Mouse (Mus musculus) liver, embryonic 13.5 days (tissue): ENCODE data around the gene Tap2. TPM values are rescaled to one million over a fixed set of nuclear protein-coding genes. Genes with fewer than 3 reads are reported as not detected.
A peak's percentile ranks its signal among the peaks of the same experiment; 100 is the strongest.

Experiments
- ATAC-seq: fragments of 200-750 bp; cut with Nextera tagmentation; 2 replicates; pipeline ENCODE4 v1.8.0; 2017; ENCODE audit warnings: low read depth, mild to moderate bottlenecking, moderate number of reproducible peaks, moderate library complexity
- DNase-seq: peaks from one replicate; pipeline ENCODE4 v3.0.0; 2022
- H3K27ac ChIP-seq: fragments of 300-500 bp; sonication (generic); 2 replicates; pipeline ENCODE4 v1.5.1; 2015; ENCODE audit warnings: moderate library complexity, mild to moderate bottlenecking, inconsistent platforms
- H3K27me3 ChIP-seq: fragments of 300-500 bp; sonication (generic); 2 replicates; pipeline ENCODE4 v1.6.1; 2015; ENCODE audit warnings: mild to moderate bottlenecking, inconsistent platforms
- H3K36me3 ChIP-seq: fragments of 300-500 bp; sonication (generic); 2 replicates; pipeline ENCODE4 v1.6.1; 2015; ENCODE audit warnings: mild to moderate bottlenecking, inconsistent platforms
- H3K4me1 ChIP-seq: fragments of 300-500 bp; sonication (generic); replicated peaks from 2 replicates; pipeline ENCODE4 v1.6.1; 2015; ENCODE audit warnings: inconsistent platforms
- H3K4me2 ChIP-seq: fragments of 300-500 bp; sonication (generic); 2 replicates; pipeline ENCODE4 v1.6.1; 2015; ENCODE audit warnings: inconsistent platforms, mild to moderate bottlenecking, moderate library complexity
- H3K4me3 ChIP-seq: fragments of 300-500 bp; sonication (generic); replicated peaks from 2 replicates; pipeline ENCODE4 v1.5.1; 2015; ENCODE audit warnings: mild to moderate bottlenecking, inconsistent platforms
- H3K9ac ChIP-seq: fragments of 300-500 bp; sonication (generic); 2 replicates; pipeline ENCODE4 v1.6.1; 2015; ENCODE audit warnings: mild to moderate bottlenecking, inconsistent platforms
- H3K9me3 ChIP-seq: fragments of 300-500 bp; sonication (generic); replicated peaks from 2 replicates; pipeline ENCODE4 v1.6.1; 2016; ENCODE audit warnings: inconsistent platforms
- WGBS: fragments of 180-500 bp; shearing (Covaris S2); methylation state at CpG from one replicate; pipeline ENCODE4 v1.1.7; 2015; ENCODE audit not compliant: insufficient replicate concordance; 5-methylcytosine and 5-hydroxymethylcytosine counted together
- polyA plus RNA-seq: library from polyadenylated mRNA; unstranded; fragments of >200 nt; fragmentation: Nextera tagmentation; extraction: Ambion mirVana; gene quantifications from 2 replicates; pipeline ENCODE4 v1.2.1, GENCODE M21; 2015

Gene Tap2
- polyA plus RNA-seq, 1 experiment from 2014 or later: 5.7 TPM

- H3K27me3 ChIP-seq: 0 out of 2 replicates have a peak, but pooled peaks cover 7% of the 10 kb centered on the region
- peak overlapping the region; percentile 85 for H3K4me3 ChIP-seq
- H3K4me2 ChIP-seq: peak overlapping the region; percentile 88
- ATAC-seq (peak; percentile 39), DNase-seq (no peak)
- 0 out of 2 replicates have a peak, but pooled peaks cover 4% of the 10 kb centered on the region for H3K9me3 ChIP-seq
- peak overlapping the region; percentile 65; the same call in 1 of the 2 replicates for H3K27ac ChIP-seq
- H3K36me3 ChIP-seq: no peaks in the 10 kb centered on the region
- 20% methylated on average over 18 of the region's 18 CpGs for whole genome bisulfite sequencing
- peak overlapping the region; percentile 83 for H3K9ac ChIP-seq
- H3K4me1 ChIP-seq: peaks cover 24% of the 10 kb centered on the region
These were observed 1.9 kb downstream of the Tap2 start for GRCm38 (mm10) chr17:34205021-34205745.

DNA sequence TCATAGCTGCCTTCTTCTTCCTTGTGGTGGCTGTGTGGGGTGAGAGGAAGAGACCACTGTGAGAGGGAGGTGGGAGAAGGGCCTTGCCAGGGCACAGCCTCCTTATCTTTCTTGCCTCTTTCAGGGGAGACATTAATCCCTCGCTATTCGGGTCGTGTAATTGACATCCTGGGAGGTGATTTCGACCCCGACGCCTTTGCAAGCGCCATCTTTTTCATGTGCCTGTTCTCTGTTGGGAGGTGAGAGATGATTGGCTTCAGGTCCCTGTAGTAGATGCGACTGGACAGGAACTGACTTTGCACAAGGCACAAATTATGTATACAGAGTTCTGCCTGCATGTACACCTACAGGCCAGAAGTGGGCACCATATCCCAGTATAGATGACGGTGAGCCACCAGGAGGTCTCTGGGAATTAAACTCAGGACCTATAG is 2.4 kb downstream of the Tap2 start:
- peak overlapping the region; percentile 62; the same call in 1 of the 2 replicates for H3K27ac ChIP-seq
- H3K9me3 ChIP-seq: 0 out of 2 replicates have a peak, but pooled peaks cover 4% of the 10 kb centered on the region
- H3K27me3 ChIP-seq: 0 out of 2 replicates have a peak, but pooled peaks cover 6% of the 10 kb centered on the region
- ATAC-seq (peak; percentile 51), DNase-seq (peak; percentile 29)
- peak overlapping the region; percentile 83 for H3K9ac ChIP-seq
- H3K4me2 ChIP-seq: peak overlapping the region; percentile 88
- H3K4me1 ChIP-seq: peaks cover 28% of the 10 kb centered on the region
- 15% methylated on average over 9 of the region's 9 CpGs for WGBS
- H3K36me3 ChIP-seq: no peaks in the 10 kb centered on the region
- peak overlapping the region; percentile 85 for H3K4me3 ChIP-seq

DNA sequence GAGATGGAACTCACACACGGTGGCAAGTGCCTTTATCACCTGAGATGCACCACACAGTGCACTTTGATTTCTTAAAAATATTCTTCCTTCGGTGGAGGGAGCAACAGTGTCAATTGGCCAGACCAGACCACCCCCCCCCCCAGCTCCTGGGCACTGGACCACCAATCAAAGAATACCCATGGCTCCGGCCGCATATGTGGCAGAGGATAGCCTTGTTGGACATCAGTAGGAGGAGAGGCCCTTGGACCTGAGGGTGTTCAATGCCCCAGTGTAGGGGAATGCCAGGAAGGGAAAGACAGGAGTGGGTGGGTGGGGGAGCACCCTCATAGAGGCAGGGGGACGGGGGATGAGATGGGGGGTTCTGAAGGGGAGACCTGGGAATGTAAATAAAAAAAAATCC is 3.4 kb downstream of the Tap2 start:
- peaks cover 38% of the 10 kb centered on the region for H3K4me1 ChIP-seq
- 0 out of 2 replicates have a peak, but pooled peaks cover 4% of the 10 kb centered on the region for H3K9me3 ChIP-seq
- no peak overlapping the region for H3K9ac ChIP-seq
- no peak overlapping the region for H3K4me3 ChIP-seq
- H3K36me3 ChIP-seq: no peaks in the 10 kb centered on the region
- 71% methylated on average over 5 of the region's 5 CpGs for WGBS
- no peak for DNase-seq
- no peak overlapping the region for H3K4me2 ChIP-seq
- no peak overlapping the region for H3K27ac ChIP-seq
- peaks cover 4% of the 10 kb centered on the region for H3K27me3 ChIP-seq
- ATAC-seq: no peak

DNA sequence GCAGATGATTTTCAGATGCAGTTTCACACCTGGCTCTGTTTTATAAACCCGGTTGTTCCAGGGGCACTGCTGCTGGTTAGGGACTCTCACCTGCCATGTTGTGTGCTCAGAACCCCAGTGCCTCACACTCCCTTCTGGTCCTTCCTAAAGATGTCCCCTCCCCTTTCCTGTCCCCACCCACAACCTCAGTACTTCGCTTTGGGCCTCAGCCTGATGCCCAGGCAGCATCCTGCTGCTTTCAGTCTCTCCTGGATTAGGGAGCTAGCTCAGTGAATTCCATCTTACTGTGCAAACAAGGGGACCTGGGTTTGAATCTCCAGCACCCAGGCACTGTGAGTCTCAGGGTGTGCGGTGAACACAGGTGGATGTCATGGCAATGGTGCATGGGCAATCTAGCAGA is 4.1 kb downstream of the Tap2 start:
- peaks cover 43% of the 10 kb centered on the region for H3K4me1 ChIP-seq
- ATAC-seq: no peak
- no peak overlapping the region for H3K27ac ChIP-seq
- DNase-seq: no peak
- H3K9me3 ChIP-seq: 0 out of 2 replicates have a peak, but pooled peaks cover 4% of the 10 kb centered on the region
- no peak overlapping the region for H3K4me2 ChIP-seq
- H3K36me3 ChIP-seq: no peaks in the 10 kb centered on the region
- no peak overlapping the region for H3K9ac ChIP-seq
- peaks cover 8% of the 10 kb centered on the region for H3K27me3 ChIP-seq
- 44% methylated on average over 3 of the region's 3 CpGs for WGBS
- no peak overlapping the region for H3K4me3 ChIP-seq

GRCm38 (mm10) chr17:34207866-34208265 is 4.5 kb downstream of the Tap2 start:
- DNase-seq (no peak), ATAC-seq (no peak)
- WGBS: 87% methylated on average over 9 of the region's 9 CpGs
- no peak overlapping the region for H3K9ac ChIP-seq
- H3K27ac ChIP-seq: no peak overlapping the region
- H3K36me3 ChIP-seq: no peaks in the 10 kb centered on the region
- no peak overlapping the region for H3K4me2 ChIP-seq
- H3K4me3 ChIP-seq: no peak overlapping the region
- H3K9me3 ChIP-seq: 0 out of 2 replicates have a peak, but pooled peaks cover 4% of the 10 kb centered on the region
- peaks cover 10% of the 10 kb centered on the region for H3K27me3 ChIP-seq
- peaks cover 43% of the 10 kb centered on the region for H3K4me1 ChIP-seq

- ATAC-seq: no peak
- H3K36me3 ChIP-seq: no peaks in the 10 kb centered on the region
- no peak overlapping the region for H3K9ac ChIP-seq
- no peak overlapping the region for H3K4me2 ChIP-seq
- 0 out of 2 replicates have a peak, but pooled peaks cover 4% of the 10 kb centered on the region for H3K9me3 ChIP-seq
- DNase-seq: no peak
- no peak overlapping the region for H3K4me3 ChIP-seq
- no peak overlapping the region for H3K27ac ChIP-seq
- H3K4me1 ChIP-seq: peaks cover 43% of the 10 kb centered on the region
- 30% methylated on average over 10 of the region's 10 CpGs for WGBS
- peaks cover 13% of the 10 kb centered on the region for H3K27me3 ChIP-seq
These were observed 5.1 kb downstream of the Tap2 start for GRCm38 (mm10) chr17:34208421-34208820.

DNA sequence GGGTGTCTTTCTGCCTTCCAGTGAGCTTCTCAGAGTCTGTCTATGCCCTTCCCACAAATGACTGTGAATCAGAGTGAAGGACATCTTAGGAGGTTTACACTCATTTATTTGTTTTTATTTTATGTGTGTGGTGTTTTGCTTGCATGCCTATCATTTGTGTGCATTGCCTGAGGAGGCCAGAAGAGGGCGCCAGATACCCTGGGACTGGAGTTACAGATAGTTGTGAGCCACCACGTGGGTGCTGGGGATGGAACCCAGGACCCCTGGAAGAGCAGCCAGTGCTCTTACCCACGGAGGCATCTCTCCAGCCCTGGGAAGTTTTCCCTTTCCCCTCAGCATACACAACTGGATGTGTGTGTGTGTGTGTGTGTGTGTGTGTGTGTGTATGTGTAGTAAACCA is 6.4 kb downstream of the Tap2 start:
- no peaks in the 10 kb centered on the region for H3K36me3 ChIP-seq
- no peak overlapping the region for H3K4me2 ChIP-seq
- no peak overlapping the region for H3K4me3 ChIP-seq
- 0 out of 2 replicates have a peak, but pooled peaks cover 4% of the 10 kb centered on the region for H3K9me3 ChIP-seq
- H3K9ac ChIP-seq: no peak overlapping the region
- H3K4me1 ChIP-seq: peaks cover 37% of the 10 kb centered on the region
- no peak overlapping the region; the same call in 1 of the 2 replicates for H3K27ac ChIP-seq
- H3K27me3 ChIP-seq: peaks cover 20% of the 10 kb centered on the region
- ATAC-seq (no peak), DNase-seq (no peak)
- WGBS: 55% methylated on average over 3 of the region's 3 CpGs

DNA sequence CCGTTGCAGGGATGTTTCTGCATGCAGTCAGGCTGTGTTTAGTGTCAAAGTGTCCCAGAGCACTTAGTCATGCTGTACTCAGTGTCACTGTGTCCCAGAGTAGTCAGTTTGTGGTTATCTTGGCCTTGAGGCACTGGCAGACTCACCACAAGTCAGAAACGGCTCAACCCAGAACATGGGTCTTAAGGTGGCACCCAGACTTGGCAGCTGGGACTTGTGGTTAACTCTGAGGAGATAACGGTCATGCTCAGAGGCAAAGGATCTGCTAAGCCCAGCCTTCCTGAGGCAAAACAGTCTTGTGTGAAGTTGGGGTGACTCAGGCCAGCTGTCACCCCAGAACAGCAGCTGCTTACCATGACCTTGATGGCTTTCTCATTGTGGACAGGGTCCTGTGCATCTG is 7.3 kb downstream of the Tap2 start:
- 10% methylated on average over 3 of the region's 3 CpGs for WGBS
- 0 out of 2 replicates have a peak, but pooled peaks cover 4% of the 10 kb centered on the region for H3K9me3 ChIP-seq
- peaks cover 20% of the 10 kb centered on the region for H3K27me3 ChIP-seq
- DNase-seq (peak; percentile 39), ATAC-seq (peak; percentile 84)
- peak overlapping the region; percentile 69 for H3K27ac ChIP-seq
- no peak overlapping the region for H3K4me2 ChIP-seq
- H3K9ac ChIP-seq: no peak overlapping the region
- H3K36me3 ChIP-seq: no peaks in the 10 kb centered on the region
- H3K4me1 ChIP-seq: peaks cover 29% of the 10 kb centered on the region
- H3K4me3 ChIP-seq: no peak overlapping the region

- WGBS: 27% methylated on average over 23 of the region's 23 CpGs
- Histone ChIP-seq H3K27ac (no peak overlapping the region), H3K9ac (no peak overlapping the region), H3K4me2 (no peak overlapping the region), H3K9me3 (0 out of 2 replicates have a peak, but pooled peaks cover 4% of the 10 kb centered on the region), H3K4me1 (peaks cover 20% of the 10 kb centered on the region), H3K27me3 (peaks cover 20% of the 10 kb centered on the region), H3K36me3 (no peaks in the 10 kb centered on the region), H3K4me3 (no peak overlapping the region)
- DNase-seq (no peak), ATAC-seq (no peak)
These were observed 8.5 kb downstream of the Tap2 start for GRCm38 (mm10) chr17:34211746-34212365.

DNA sequence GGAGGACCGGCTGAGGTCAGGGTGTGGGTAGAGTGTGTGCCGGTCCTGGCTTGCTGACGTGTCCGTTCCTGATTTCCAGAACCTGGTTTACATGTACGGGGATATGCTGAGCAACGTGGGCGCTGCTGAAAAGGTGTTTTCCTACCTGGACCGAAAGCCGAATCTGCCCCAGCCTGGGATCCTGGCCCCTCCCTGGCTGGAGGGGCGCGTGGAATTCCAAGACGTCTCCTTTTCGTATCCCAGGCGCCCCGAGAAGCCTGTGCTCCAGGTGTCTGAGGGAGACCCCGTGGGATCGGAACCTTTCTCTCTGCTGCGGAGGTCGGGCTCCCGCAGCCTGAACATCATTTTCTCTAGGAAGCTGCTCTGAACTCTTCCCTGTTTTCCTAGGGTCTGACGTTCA is 10.6 kb downstream of the Tap2 start:
- H3K4me1 ChIP-seq: peaks cover 26% of the 10 kb centered on the region
- H3K9me3 ChIP-seq: peaks cover 9% of the 10 kb centered on the region; the same call in 1 of the 2 replicates
- no peaks in the 10 kb centered on the region for H3K36me3 ChIP-seq
- no peak overlapping the region for H3K9ac ChIP-seq
- ATAC-seq (no peak), DNase-seq (no peak)
- no peak overlapping the region for H3K4me3 ChIP-seq
- no peak overlapping the region for H3K4me2 ChIP-seq
- 72% methylated on average over 21 of the region's 21 CpGs for WGBS
- no peak overlapping the region for H3K27ac ChIP-seq
- H3K27me3 ChIP-seq: peaks cover 20% of the 10 kb centered on the region

DNA sequence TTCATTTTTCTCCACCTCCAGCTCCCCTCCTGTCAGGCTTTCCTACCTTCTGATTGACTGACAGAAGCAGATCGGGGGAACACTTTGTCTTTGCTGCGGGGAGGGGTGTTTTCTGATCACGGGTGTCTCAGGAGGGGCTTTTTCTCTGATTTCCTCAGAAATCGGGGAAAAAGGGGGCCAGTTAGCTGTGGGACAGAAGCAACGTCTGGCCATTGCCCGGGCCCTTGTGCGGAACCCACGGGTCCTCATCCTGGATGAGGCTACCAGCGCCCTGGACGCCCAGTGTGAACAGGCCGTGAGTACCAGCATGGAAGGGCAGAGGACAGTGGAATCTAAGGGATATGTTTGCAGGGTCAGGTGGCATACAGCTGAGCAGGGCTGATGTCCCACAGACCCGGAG is 11.8 kb downstream of the Tap2 start:
- ATAC-seq: no peak
- Histone ChIP-seq H3K9ac (no peak overlapping the region), H3K4me2 (no peak overlapping the region), H3K9me3 (peaks cover 8% of the 10 kb centered on the region; the same call in 1 of the 2 replicates), H3K36me3 (no peaks in the 10 kb centered on the region), H3K4me1 (peaks cover 25% of the 10 kb centered on the region), H3K27me3 (peaks cover 20% of the 10 kb centered on the region), H3K4me3 (no peak overlapping the region), H3K27ac (no peak overlapping the region)
- DNase-seq: no peak
- WGBS: 74% methylated on average over 12 of the region's 12 CpGs
